Mouse (Mus musculus): ENCODE measurements around the gene Adpgk.
"Not testable (repeated sequence)": the region's sequence is repeated elsewhere in the genome, so short reads cannot be mapped to it uniquely, and the experiment has no call there.

Adpgk gene

DNA sequence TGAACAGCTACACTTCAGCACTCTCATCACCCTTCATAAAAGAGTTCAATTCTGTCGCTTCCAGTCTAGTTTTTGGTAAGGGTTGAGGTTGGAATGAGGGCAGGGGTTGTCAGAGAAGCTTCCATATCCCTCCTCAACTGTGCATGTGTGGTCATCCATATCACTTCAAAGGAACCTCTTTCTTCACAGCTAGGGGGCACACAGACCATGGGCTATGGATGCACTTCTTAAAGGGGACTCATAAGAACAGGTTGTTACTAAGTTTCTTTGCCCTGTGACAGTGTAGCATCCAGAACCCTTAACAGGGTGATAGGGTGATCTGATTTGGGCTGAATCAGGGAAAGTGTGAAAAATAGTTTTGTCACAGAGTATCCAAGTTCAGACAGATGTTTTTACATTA lies 66.7 kb downstream of the Adpgk start:
- in situ Hi-C loops (cut with MboI; ENCODE audit: unreplicated experiment in 2 of 2) = not testable (repeated sequence)

DNA sequence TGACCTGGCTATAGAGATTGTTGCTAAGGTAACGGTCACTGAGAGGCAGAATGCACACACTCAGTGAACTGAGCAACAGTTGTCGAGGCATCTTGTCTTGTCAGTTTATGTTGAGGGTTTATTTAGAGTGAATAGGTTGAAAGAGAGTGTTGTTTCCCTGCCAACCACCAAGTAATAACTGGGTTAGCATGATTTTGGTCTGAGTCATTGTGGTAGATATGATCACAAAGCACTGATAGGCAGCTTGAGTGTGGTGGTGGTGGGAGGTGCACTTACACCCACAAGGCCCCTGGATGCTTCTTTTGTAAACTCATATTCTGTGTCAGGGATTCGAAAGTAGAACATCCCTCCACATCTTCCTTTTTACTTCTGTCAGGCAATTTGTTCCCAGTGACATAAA lies 69.1 kb downstream of the Adpgk start:
- in situ Hi-C loops (cut with MboI; ENCODE audit: unreplicated experiment in 2 of 2) = not testable (repeated sequence)

DNA sequence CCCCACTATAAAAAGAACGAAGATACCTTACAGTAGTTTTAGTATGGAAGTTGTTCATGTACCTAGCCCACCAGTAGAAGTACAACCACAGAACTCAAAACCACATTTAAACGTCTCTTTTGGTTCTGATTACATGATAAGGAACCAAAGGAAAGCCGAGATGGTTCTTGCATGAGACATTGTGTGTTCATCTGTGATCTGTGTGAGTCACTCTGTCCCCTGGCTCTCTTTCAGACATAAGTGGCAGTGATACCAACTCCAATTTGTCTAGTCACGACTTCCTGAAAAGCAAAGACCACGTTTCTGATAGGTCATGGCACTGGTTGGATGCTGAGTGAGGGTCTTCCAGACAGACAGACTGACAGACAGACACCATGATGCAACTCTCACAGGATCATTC lies 77.9 kb downstream of the Adpgk start:
- in situ Hi-C loops (cut with MboI; ENCODE audit: unreplicated experiment in 2 of 2) = no loop called here

DNA sequence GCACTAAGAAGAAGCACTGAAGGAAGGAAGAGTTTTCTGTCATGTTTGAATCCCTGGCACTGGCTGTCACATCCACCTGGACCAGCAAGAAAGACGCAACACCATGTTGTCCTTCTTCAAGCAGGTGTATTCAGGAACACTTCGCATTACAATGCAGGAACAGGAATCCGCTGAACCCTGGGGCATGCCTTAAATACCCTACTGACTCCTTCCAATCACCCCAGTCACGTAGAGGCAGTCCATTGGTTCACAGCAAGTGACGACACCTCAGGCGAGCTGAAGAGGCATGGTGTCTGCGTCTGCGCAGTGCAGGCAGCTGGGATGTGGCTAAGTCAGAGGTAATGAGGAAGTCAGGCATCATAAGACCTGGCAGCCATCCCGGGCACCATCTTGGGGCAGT lies 78.3 kb downstream of the Adpgk start:
- in situ Hi-C loops (cut with MboI; ENCODE audit: unreplicated experiment in 2 of 2) = no loop called here

All from v-Abl transformed pro-B cells (cell line).